Mouse (Mus musculus): ENCODE results near the gene 9430097D07Rik. TPM values are rescaled to one million over a fixed set of nuclear protein-coding genes. Genes with fewer than 3 reads are reported as not detected.

Gene 9430097D07Rik
- total RNA-seq, 4 experiments from 2014 or later = not detected

- DNase-seq (ENCODE audit: low spot score) = peak; percentile 78
These were observed 8.9 kb downstream of the 9430097D07Rik start for GRCm38 (mm10) chr2:32566536-32567063.

- no peak for DNase-seq (ENCODE audit: low spot score)
These were observed 15.9 kb downstream of the 9430097D07Rik start for GRCm38 (mm10) chr2:32559570-32559969.

GRCm38 (mm10) chr2:32556019-32556418 lies 19.5 kb downstream of the 9430097D07Rik start:
- DNase-seq (ENCODE audit: low spot score) = no peak

GRCm38 (mm10) chr2:32555484-32555883 lies 20.0 kb downstream of the 9430097D07Rik start:
- no peak for DNase-seq (ENCODE audit: low spot score)

- no peak for DNase-seq (ENCODE audit: low spot score)
These were observed 21.8 kb downstream of the 9430097D07Rik start for GRCm38 (mm10) chr2:32553592-32554148.

GRCm38 (mm10) chr2:32551236-32551635 lies 24.2 kb downstream of the 9430097D07Rik start:
- DNase-seq (ENCODE audit: low spot score) = no peak

GRCm38 (mm10) chr2:32549764-32550163 lies 25.7 kb downstream of the 9430097D07Rik start:
- peak; percentile 77 for DNase-seq (ENCODE audit: low spot score)

- DNase-seq (ENCODE audit: low spot score) = no peak
These were observed 26.3 kb downstream of the 9430097D07Rik start for GRCm38 (mm10) chr2:32549171-32549570.

GRCm38 (mm10) chr2:32547964-32548739 lies 27.3 kb downstream of the 9430097D07Rik start:
- peak; percentile 63 for DNase-seq (ENCODE audit: low spot score)

- no peak for DNase-seq (ENCODE audit: low spot score)
These were observed 28.1 kb downstream of the 9430097D07Rik start for GRCm38 (mm10) chr2:32547380-32547779.

GRCm38 (mm10) chr2:32546951-32547350 lies 28.5 kb downstream of the 9430097D07Rik start:
- no peak for DNase-seq (ENCODE audit: low spot score)

- no peak for DNase-seq (ENCODE audit: low spot score)
These were observed 32.4 kb downstream of the 9430097D07Rik start for GRCm38 (mm10) chr2:32543031-32543449.

GRCm38 (mm10) chr2:32541986-32542573 lies 33.4 kb downstream of the 9430097D07Rik start:
- DNase-seq (ENCODE audit: low spot score) = no peak

GRCm38 (mm10) chr2:32541333-32541908 lies 34.1 kb downstream of the 9430097D07Rik start:
- DNase-seq (ENCODE audit: low spot score) = no peak

- no peak for DNase-seq (ENCODE audit: low spot score)
These were observed 36.0 kb downstream of the 9430097D07Rik start for GRCm38 (mm10) chr2:32539452-32539981.

GRCm38 (mm10) chr2:32538461-32538860 lies 37.0 kb downstream of the 9430097D07Rik start:
- DNase-seq (ENCODE audit: low spot score) = no peak

GRCm38 (mm10) chr2:32537941-32538340 lies 37.5 kb downstream of the 9430097D07Rik start:
- peak; percentile 68 for DNase-seq (ENCODE audit: low spot score)

GRCm38 (mm10) chr2:32537360-32537905 lies 38.1 kb downstream of the 9430097D07Rik start:
- DNase-seq (ENCODE audit: low spot score) = no peak

- DNase-seq (ENCODE audit: low spot score) = peak; percentile 58
These were observed 38.7 kb downstream of the 9430097D07Rik start for GRCm38 (mm10) chr2:32536634-32537359.

GRCm38 (mm10) chr2:32536086-32536633 lies 39.3 kb downstream of the 9430097D07Rik start:
- no peak for DNase-seq (ENCODE audit: low spot score)

Measured in heart, adult 8-10 months (tissue).